Mouse (Mus musculus): ENCODE measurements around the gene 1600012H06Rik. TPM values are rescaled to one million over a fixed set of nuclear protein-coding genes. Genes with fewer than 3 reads are reported as not detected.
"Not testable (repeated sequence)": the region's sequence is repeated elsewhere in the genome, so short reads cannot be mapped to it uniquely, and the experiment has no call there.

The 1600012H06Rik gene
- 11.9 and 12.2 TPM in 2 replicates for polyA plus RNA-seq (2015; fragmentation: Nextera tagmentation; extraction: Ambion mirVana)

DNA sequence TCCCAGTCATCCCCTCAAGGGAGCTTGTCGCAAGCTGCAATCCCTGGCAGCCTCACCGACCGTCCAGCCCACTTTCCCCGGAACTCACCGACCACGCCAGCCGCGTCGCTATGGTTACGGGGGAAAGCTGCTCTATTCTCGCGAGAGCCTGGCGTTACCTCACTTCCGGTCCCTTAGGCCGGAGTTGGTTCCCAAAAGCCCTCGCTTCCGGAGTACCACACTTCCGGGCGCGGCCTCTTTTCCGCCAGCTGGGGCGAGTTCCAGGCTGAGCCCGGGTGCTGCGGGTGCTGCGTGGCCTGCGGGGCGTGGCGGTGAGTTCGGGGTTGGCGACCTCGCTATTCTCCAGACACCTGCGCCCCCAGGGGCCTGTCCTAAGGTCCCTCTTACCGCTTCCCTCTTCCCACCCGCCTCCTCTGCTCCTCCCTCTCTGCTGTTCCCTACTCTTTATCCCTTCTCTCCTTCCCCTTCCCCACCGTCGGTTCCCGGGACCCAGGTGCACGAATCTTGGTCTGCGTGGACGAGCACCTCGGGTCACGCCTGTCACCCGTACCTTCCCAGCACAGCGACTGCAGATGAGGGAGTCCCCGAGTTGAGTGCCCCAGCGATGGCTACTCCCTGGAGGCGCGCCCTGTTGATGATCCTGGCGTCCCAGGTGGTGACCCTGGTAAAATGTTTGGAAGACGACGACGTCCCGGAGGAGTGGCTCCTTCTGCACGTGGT, at the start of gene 1600012H06Rik, which contains the start of gene Wdr27:
Gene 1600012H06Rik (plus strand): TSS at position 176 of the 720 bp plus-strand sequence.
Gene Wdr27 (minus strand): TSS at position 150 of the 720 bp plus-strand sequence.
- under 1% methylated on average over 54 of the region's 54 CpGs for WGBS (ENCODE audit: insufficient replicate concordance)
- ATAC-seq (ENCODE audit: insufficient read depth): peak; percentile 96
- Histone ChIP-seq H3K4me1 (replicated peaks) (peaks cover 27% of the 10 kb centered on the region), H3K27me3 (no peaks in the 10 kb centered on the region), H3K4me3 (replicated peaks) (peak within 1 kb of the TSS; percentile 77), H3K4me2 (peak within 1 kb of the TSS; percentile 96), H3K36me3 (replicated peaks) (peaks cover 25% of the 10 kb centered on the region), H3K9me3 (replicated peaks) (no peaks in the 10 kb centered on the region), H3K27ac (replicated peaks) (peak within 1 kb of the TSS; percentile 81), H3K9ac (peak within 1 kb of the TSS; percentile 82)

DNA sequence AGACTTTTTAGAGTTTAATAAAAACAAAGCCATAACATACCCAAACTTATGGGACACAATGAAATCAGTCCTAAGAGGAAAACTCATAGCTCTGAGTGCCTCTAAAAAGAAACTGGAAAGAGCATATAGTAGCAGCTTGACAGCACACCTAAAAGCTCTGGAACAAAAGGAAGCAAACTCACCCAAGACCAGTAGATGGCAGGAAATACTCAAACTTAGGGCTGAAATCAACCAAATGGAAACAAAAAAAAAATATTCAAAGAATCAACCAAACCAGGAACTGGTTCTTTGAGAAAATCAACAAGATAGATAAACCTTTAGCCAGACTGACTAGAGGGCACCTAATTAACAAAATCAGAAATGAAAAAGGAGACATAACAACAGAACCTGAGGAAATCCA, 47.9 kb upstream of the 1600012H06Rik start:
- H3K27ac ChIP-seq (replicated peaks); H3K27me3 ChIP-seq; H3K36me3 ChIP-seq (replicated peaks); H3K9ac ChIP-seq; H3K4me3 ChIP-seq (replicated peaks); ATAC-seq (ENCODE audit: insufficient read depth); H3K4me2 ChIP-seq; H3K9me3 ChIP-seq (replicated peaks); H3K4me1 ChIP-seq (replicated peaks): not testable (repeated sequence)

DNA sequence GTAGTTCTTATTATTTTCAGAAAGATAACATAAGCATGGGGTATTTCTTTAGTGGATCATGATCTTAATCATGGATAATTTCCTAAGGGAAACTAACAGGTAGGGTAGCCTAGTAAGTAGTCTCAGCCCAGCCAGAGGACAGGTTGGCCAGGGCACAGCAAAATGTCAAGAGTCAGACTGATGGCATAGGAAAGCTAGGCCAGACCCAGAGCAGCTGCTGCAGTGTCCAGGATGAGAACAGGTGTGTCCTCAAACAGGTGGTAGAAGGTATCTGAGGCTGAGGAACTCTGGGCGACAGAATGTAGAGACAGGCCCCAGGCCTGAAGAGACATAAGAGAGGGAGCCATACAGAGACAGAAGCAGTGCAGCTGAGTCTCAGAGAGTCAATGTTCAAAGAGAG, 44.0 kb upstream of the 1600012H06Rik start:
- ATAC-seq (ENCODE audit: insufficient read depth): no peak
- Histone ChIP-seq H3K36me3 (replicated peaks) (no peaks in the 10 kb centered on the region), H3K4me3 (replicated peaks) (no peak overlapping the region), H3K9ac (no peak overlapping the region), H3K27me3 (no peaks in the 10 kb centered on the region), H3K9me3 (replicated peaks) (no peaks in the 10 kb centered on the region), H3K27ac (replicated peaks) (no peak overlapping the region), H3K4me2 (no peak overlapping the region), H3K4me1 (replicated peaks) (no peaks in the 10 kb centered on the region)
- 35% methylated on average over 1 of the region's 1 CpGs for WGBS (ENCODE audit: insufficient replicate concordance)

DNA sequence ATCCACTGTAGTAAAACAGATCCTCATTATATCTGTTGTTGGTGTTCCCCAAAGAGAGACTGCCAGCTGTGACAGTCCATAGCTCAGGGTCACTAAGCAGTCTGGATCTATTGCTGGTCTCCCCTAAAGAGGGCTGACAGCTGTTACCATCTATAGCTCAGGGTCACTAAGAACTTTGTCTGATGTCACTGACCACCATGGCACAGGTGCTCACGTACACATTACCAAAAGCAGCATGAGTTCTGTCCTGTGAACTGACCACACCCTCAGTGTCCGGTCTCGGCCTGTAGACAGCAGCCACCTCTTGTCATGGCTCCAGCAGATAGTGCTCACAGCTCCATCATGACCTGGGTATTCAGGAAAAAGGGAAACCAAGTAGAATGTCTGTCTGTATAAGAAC, 39.8 kb upstream of the 1600012H06Rik start:
- no peak for ATAC-seq (ENCODE audit: insufficient read depth)
- Histone ChIP-seq H3K4me2 (no peak overlapping the region), H3K9me3 (replicated peaks) (no peaks in the 10 kb centered on the region), H3K27ac (replicated peaks) (no peak overlapping the region), H3K4me1 (replicated peaks) (no peaks in the 10 kb centered on the region), H3K4me3 (replicated peaks) (no peak overlapping the region), H3K9ac (no peak overlapping the region), H3K27me3 (0 out of 2 replicates have a peak, but pooled peaks cover 4% of the 10 kb centered on the region), H3K36me3 (replicated peaks) (no peaks in the 10 kb centered on the region)
- 58% methylated on average over 3 of the region's 3 CpGs for WGBS (ENCODE audit: insufficient replicate concordance)

GRCm38 (mm10) chr17:14904206-14904605, 38.8 kb upstream of the 1600012H06Rik start:
- no peak overlapping the region for H3K4me2 ChIP-seq
- 0 out of 2 replicates have a peak, but pooled peaks cover 4% of the 10 kb centered on the region for H3K27me3 ChIP-seq
- no peaks in the 10 kb centered on the region for H3K36me3 ChIP-seq (replicated peaks)
- ATAC-seq (ENCODE audit: insufficient read depth): no peak
- H3K4me3 ChIP-seq (replicated peaks): no peak overlapping the region
- H3K4me1 ChIP-seq (replicated peaks): no peaks in the 10 kb centered on the region
- 65% methylated on average over 6 of the region's 6 CpGs for WGBS (ENCODE audit: insufficient replicate concordance)
- H3K27ac ChIP-seq (replicated peaks): no peak overlapping the region
- H3K9ac ChIP-seq: no peak overlapping the region
- H3K9me3 ChIP-seq (replicated peaks): no peaks in the 10 kb centered on the region

- Histone ChIP-seq H3K27ac (replicated peaks) (no peak overlapping the region), H3K27me3 (0 out of 2 replicates have a peak, but pooled peaks cover 4% of the 10 kb centered on the region), H3K4me3 (replicated peaks) (no peak overlapping the region), H3K9me3 (replicated peaks) (no peaks in the 10 kb centered on the region), H3K4me2 (no peak overlapping the region), H3K4me1 (replicated peaks) (no peaks in the 10 kb centered on the region), H3K36me3 (replicated peaks) (no peaks in the 10 kb centered on the region), H3K9ac (no peak overlapping the region)
- WGBS (ENCODE audit: insufficient replicate concordance): 32% methylated on average over 7 of the region's 7 CpGs
- ATAC-seq (ENCODE audit: insufficient read depth): no peak
Observed at GRCm38 (mm10) chr17:14904637-14905265, 38.2 kb upstream of the 1600012H06Rik start.

GRCm38 (mm10) chr17:14906611-14907010, 36.4 kb upstream of the 1600012H06Rik start:
- WGBS (ENCODE audit: insufficient replicate concordance): 15% methylated on average over 1 of the region's 1 CpGs
- Histone ChIP-seq H3K36me3 (replicated peaks) (no peaks in the 10 kb centered on the region), H3K9ac (no peak overlapping the region), H3K27ac (replicated peaks) (no peak overlapping the region), H3K9me3 (replicated peaks) (no peaks in the 10 kb centered on the region), H3K4me2 (no peak overlapping the region), H3K4me3 (replicated peaks) (no peak overlapping the region), H3K27me3 (0 out of 2 replicates have a peak, but pooled peaks cover 4% of the 10 kb centered on the region), H3K4me1 (replicated peaks) (no peaks in the 10 kb centered on the region)
- ATAC-seq (ENCODE audit: insufficient read depth): no peak

- Histone ChIP-seq H3K9me3 (replicated peaks) (no peaks in the 10 kb centered on the region), H3K9ac (no peak overlapping the region), H3K36me3 (replicated peaks) (no peaks in the 10 kb centered on the region), H3K4me1 (replicated peaks) (no peaks in the 10 kb centered on the region), H3K27me3 (0 out of 2 replicates have a peak, but pooled peaks cover 4% of the 10 kb centered on the region), H3K4me2 (no peak overlapping the region), H3K27ac (replicated peaks) (no peak overlapping the region), H3K4me3 (replicated peaks) (no peak overlapping the region)
- 62% methylated on average over 12 of the region's 12 CpGs for WGBS (ENCODE audit: insufficient replicate concordance)
- no peak for ATAC-seq (ENCODE audit: insufficient read depth)
Observed at GRCm38 (mm10) chr17:14907136-14907535, 35.8 kb upstream of the 1600012H06Rik start.

DNA sequence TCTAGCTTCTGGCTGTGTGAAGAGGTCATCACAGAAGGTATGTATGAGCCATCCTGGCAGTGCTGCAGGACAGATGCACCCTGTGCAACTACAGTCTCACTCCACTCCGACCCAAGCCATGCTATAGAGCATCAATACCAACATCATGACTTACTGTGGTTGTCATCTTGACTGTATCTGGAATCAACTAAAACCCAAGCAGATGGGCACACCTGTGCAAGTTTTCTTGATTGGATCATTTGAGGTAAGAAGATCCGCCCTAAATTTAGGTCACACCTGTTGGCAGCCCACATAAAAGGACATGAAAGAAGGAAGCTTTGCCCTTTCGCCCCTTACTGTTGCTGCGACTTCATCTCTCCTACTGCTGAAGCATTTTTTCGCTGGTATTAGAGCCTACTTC, 33.7 kb upstream of the 1600012H06Rik start:
- 64% methylated on average over 5 of the region's 5 CpGs for WGBS (ENCODE audit: insufficient replicate concordance)
- Histone ChIP-seq H3K36me3 (replicated peaks) (no peaks in the 10 kb centered on the region), H3K27me3 (0 out of 2 replicates have a peak, but pooled peaks cover 4% of the 10 kb centered on the region), H3K9ac (no peak overlapping the region), H3K9me3 (replicated peaks) (no peaks in the 10 kb centered on the region), H3K4me3 (replicated peaks) (no peak overlapping the region), H3K4me2 (no peak overlapping the region), H3K4me1 (replicated peaks) (no peaks in the 10 kb centered on the region), H3K27ac (replicated peaks) (no peak overlapping the region)
- ATAC-seq (ENCODE audit: insufficient read depth): no peak

- no peak for ATAC-seq (ENCODE audit: insufficient read depth)
- 80% methylated on average over 5 of the region's 5 CpGs for WGBS (ENCODE audit: insufficient replicate concordance)
- no peak overlapping the region for H3K4me3 ChIP-seq (replicated peaks)
Observed at GRCm38 (mm10) chr17:14910771-14911170, 32.2 kb upstream of the 1600012H06Rik start.

DNA sequence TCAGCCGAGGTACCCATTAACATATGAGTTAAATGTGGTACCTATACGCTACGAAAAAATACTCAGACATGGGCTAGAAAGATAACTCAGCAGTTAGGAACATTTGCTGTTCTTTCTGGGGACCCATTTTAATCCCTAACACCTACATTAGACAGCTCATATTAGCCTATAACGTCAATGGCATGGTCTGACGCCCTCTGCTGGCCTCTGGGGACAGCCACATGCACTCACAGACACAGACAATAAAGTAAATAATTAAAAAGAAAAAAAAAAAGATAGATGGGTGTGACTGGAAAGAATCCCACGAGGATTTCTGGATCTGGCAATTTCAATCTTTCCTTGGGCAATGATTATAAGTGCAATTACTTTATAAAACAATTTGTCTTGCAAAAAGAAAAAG, 30.6 kb upstream of the 1600012H06Rik start:
- Histone ChIP-seq H3K4me2 (no peak overlapping the region), H3K4me1 (replicated peaks) (no peaks in the 10 kb centered on the region), H3K9me3 (replicated peaks) (no peaks in the 10 kb centered on the region), H3K4me3 (replicated peaks) (no peak overlapping the region), H3K27me3 (no peaks in the 10 kb centered on the region), H3K36me3 (replicated peaks) (no peaks in the 10 kb centered on the region), H3K27ac (replicated peaks) (no peak overlapping the region), H3K9ac (no peak overlapping the region)
- ATAC-seq (ENCODE audit: insufficient read depth): no peak
- WGBS (ENCODE audit: insufficient replicate concordance): 40% methylated on average over 6 of the region's 6 CpGs

More at GRCm38 (mm10) chr17:14910771-14911170, 32.2 kb upstream of the 1600012H06Rik start:
- H3K4me1 ChIP-seq (replicated peaks): no peaks in the 10 kb centered on the region
- H3K36me3 ChIP-seq (replicated peaks): no peaks in the 10 kb centered on the region
- no peak overlapping the region for H3K27ac ChIP-seq (replicated peaks)
- no peak overlapping the region for H3K9ac ChIP-seq
- H3K9me3 ChIP-seq (replicated peaks): no peaks in the 10 kb centered on the region
- H3K4me2 ChIP-seq: no peak overlapping the region
- 0 out of 2 replicates have a peak, but pooled peaks cover 4% of the 10 kb centered on the region for H3K27me3 ChIP-seq

All from liver, embryonic 15.5 days (tissue).